Mouse (Mus musculus) mouse trophoblast stem cell (cell line): Measurements from ENCODE around the gene Olfr309.
"Not testable (repeated sequence)": the region's sequence is repeated elsewhere in the genome, so short reads cannot be mapped to it uniquely, and the experiment has no call there.

ENCODE experiments used
- in situ Hi-C, 2 experiments: fragments of 300-500 bp; cut with MseI, MboI; formaldehyde crosslinking; loops; 2 replicates in 1 of 2; 3 replicates in 1 of 2; pipeline ENCODE4 v1.15.1; 2025

Gene Olfr309

GRCm38 (mm10) chr7:86313608-86314007 lies at the start of gene Olfr309:
Gene Olfr309 (minus strand): TSS chr7:86313708.
- in situ Hi-C loops = no loop called here

GRCm38 (mm10) chr7:86346296-86346695 lies 32.8 kb upstream of the Olfr309 start:
- in situ Hi-C loops = not testable (repeated sequence)

GRCm38 (mm10) chr7:86344253-86344652 lies 30.7 kb upstream of the Olfr309 start:
- in situ Hi-C loops = no loop called here

GRCm38 (mm10) chr7:86342881-86343565 lies 29.5 kb upstream of the Olfr309 start:
- in situ Hi-C loops = no loop called here

- in situ Hi-C loops = no loop called here
Measured at GRCm38 (mm10) chr7:86337486-86337885, 24.0 kb upstream of the Olfr309 start, which contains the start of gene Olfr307. Gene Olfr307 (minus strand): TSS chr7:86337586.

- in situ Hi-C loops = no loop called here
Measured at GRCm38 (mm10) chr7:86325530-86325929, 12.0 kb upstream of the Olfr309 start, which contains the start of gene Olfr308. Gene Olfr308 (minus strand): TSS chr7:86325630.

GRCm38 (mm10) chr7:86321323-86321722 lies 7.8 kb upstream of the Olfr309 start:
- in situ Hi-C loops = no loop called here

- in situ Hi-C loops = no loop called here
Measured at GRCm38 (mm10) chr7:86277072-86277471, 36.4 kb downstream of the Olfr309 start, which contains the start of gene Olfr310. Gene Olfr310 (minus strand): TSS chr7:86277172.
